Mouse (Mus musculus) mammary gland, adult 2 months (tissue): ENCODE measurements around the gene 1700003H04Rik. TPM values are rescaled to one million over a fixed set of nuclear protein-coding genes. Genes with fewer than 3 reads are reported as not detected.

ENCODE experiments used
- polyA plus RNA-seq: library from polyadenylated mRNA; depleted of rRNA; stranded (reverse); fragments of >200 nt; gene quantifications from 2 replicates; pipeline ENCODE4 v1.2.3, GENCODE M21; 2012; ENCODE audit warnings: low replicate concordance; rRNA removed

1700003H04Rik gene
- not detected in 2 replicates for polyA plus RNA-seq

GRCm38 (mm10) chr3:124581001-124581400, at the start of gene 1700003H04Rik:
1700003H04Rik (minus strand) TSS chr3:124581101.

Other genes with a start within 250 kb of the 1700003H04Rik start
- gene 1700006A11Rik, start 155.1 kb downstream of the 1700003H04Rik start, polyA plus RNA-seq, result not detected in 2 replicates